Mouse (Mus musculus) lung, adult 2 months (tissue): ENCODE results near the gene Ocel1. TPM values are rescaled to one million over a fixed set of nuclear protein-coding genes. Genes with fewer than 3 reads are reported as not detected.

Experiments used
- DNase-seq: peaks from one replicate; pipeline ENCODE4 v3.0.0; 2022
- H3K4me1 ChIP-seq: fragments of 200-500 bp; 2 replicates; pipeline ENCODE4 v1.6.1; 2011; ENCODE audit warnings: low read length; ENCODE audit not compliant: control insufficient read depth, insufficient read depth
- H3K4me3 ChIP-seq: fragments of 200-500 bp; replicated peaks from 2 replicates; pipeline ENCODE3; 2011; ENCODE audit warnings: low read depth, mild to moderate bottlenecking, control low read depth, low read length; ENCODE audit errors: extremely low read depth
- CTCF ChIP-seq: fragments of 200-500 bp; IDR thresholded peaks from 2 replicates; pipeline ENCODE4 v1.5.1; 2011; ENCODE audit warnings: mild to moderate bottlenecking, low read length, control low read depth; ENCODE audit not compliant: insufficient read depth
- POLR2A ChIP-seq: fragments of 200-500 bp; IDR thresholded peaks from 2 replicates; pipeline ENCODE4 v1.6.1; 2011; ENCODE audit warnings: low read depth, mild to moderate bottlenecking, control low read depth, low read length, borderline replicate concordance; ENCODE audit errors: extremely low read depth
- WGBS: fragments of 180-500 bp; shearing (Covaris S2); methylation state at CpG from one replicate; pipeline ENCODE4 v1.1.7; 2018; 5-methylcytosine and 5-hydroxymethylcytosine counted together
- polyA plus RNA-seq: library from polyadenylated mRNA; depleted of rRNA; stranded (reverse); fragments of >200 nt; gene quantifications from 2 replicates; pipeline ENCODE4 v1.2.3, GENCODE M21; 2012

Gene Ocel1
- polyA plus RNA-seq, 1 experiment = 16.9 TPM

GRCm38 (mm10) chr8:71392391-71392790, 21.3 kb downstream of the Ocel1 start:
- no peak overlapping the region for H3K4me3 ChIP-seq
- 85% methylated on average over 5 of the region's 5 CpGs for WGBS
- no peak for DNase-seq
- peaks cover 17% of the 10 kb centered on the region for H3K4me1 ChIP-seq
- no peak for TF ChIP-seq POLR2A
- TF ChIP-seq CTCF = no peak

GRCm38 (mm10) chr8:71392871-71393270, 21.8 kb downstream of the Ocel1 start:
- H3K4me3 ChIP-seq = peak overlapping the region; percentile 31
- peak; percentile 28 for DNase-seq
- 17% methylated on average over 3 of the region's 3 CpGs for WGBS
- TF ChIP-seq POLR2A (no peak), CTCF (no peak)
- peaks cover 18% of the 10 kb centered on the region for H3K4me1 ChIP-seq

- Histone ChIP-seq H3K4me3 (peak overlapping the region; percentile 58), H3K4me1 (peaks cover 9% of the 10 kb centered on the region)
- WGBS = 53% methylated on average over 7 of the region's 7 CpGs
- DNase-seq = peak; percentile 6
- no peak for TF ChIP-seq CTCF
- no peak for TF ChIP-seq POLR2A
These were observed 23.4 kb downstream of the Ocel1 start for GRCm38 (mm10) chr8:71394481-71394880.

- 54% methylated on average over 10 of the region's 10 CpGs for WGBS
- no peak for TF ChIP-seq POLR2A
- TF ChIP-seq CTCF = no peak
- Histone ChIP-seq H3K4me1 (peaks cover 9% of the 10 kb centered on the region), H3K4me3 (peak overlapping the region; percentile 58)
- peak; percentile 8 for DNase-seq
These were observed 24.0 kb downstream of the Ocel1 start for GRCm38 (mm10) chr8:71395071-71395470.

- TF ChIP-seq CTCF (no peak), POLR2A (peak; percentile 83; the same call in 1 of the 2 replicates)
- peak; percentile 42 for DNase-seq
- Histone ChIP-seq H3K4me3 (peak within 1 kb of the TSS; percentile 58), H3K4me1 (peaks cover 9% of the 10 kb centered on the region)
- 52% methylated on average over 9 of the region's 9 CpGs for WGBS
These were observed 24.5 kb downstream of the Ocel1 start, which contains the start of gene Ushbp1 for GRCm38 (mm10) chr8:71395629-71396028. Ushbp1 (minus strand) TSS chr8:71395802.

- no peak for TF ChIP-seq CTCF
- TF ChIP-seq POLR2A = peak; percentile 77; the same call in 1 of the 2 replicates
- H3K4me3 ChIP-seq = peak within 1 kb of the TSS; percentile 69
- under 1% methylated on average over 34 of the region's 34 CpGs for WGBS
- H3K4me1 ChIP-seq = peaks cover 9% of the 10 kb centered on the region
- peak; percentile 87 for DNase-seq
These were observed 25.7 kb downstream of the Ocel1 start, which contains the start of gene Babam1 for GRCm38 (mm10) chr8:71396639-71397305. Babam1 (plus strand) TSS chr8:71396861.

- TF ChIP-seq CTCF (no peak), POLR2A (no peak)
- no peak for DNase-seq
- H3K4me3 ChIP-seq = no peak overlapping the region
- WGBS = 83% methylated on average over 12 of the region's 12 CpGs
- peaks cover 9% of the 10 kb centered on the region for H3K4me1 ChIP-seq
These were observed 26.6 kb downstream of the Ocel1 start for GRCm38 (mm10) chr8:71397701-71398100.

- DNase-seq = no peak
- Histone ChIP-seq H3K4me3 (no peak overlapping the region), H3K4me1 (peaks cover 9% of the 10 kb centered on the region)
- WGBS = 96% methylated on average over 2 of the region's 2 CpGs
- TF ChIP-seq CTCF (no peak), POLR2A (no peak)
These were observed 29.7 kb downstream of the Ocel1 start for GRCm38 (mm10) chr8:71400826-71401225.

GRCm38 (mm10) chr8:71401454-71401853, 30.4 kb downstream of the Ocel1 start:
- Histone ChIP-seq H3K4me1 (peaks cover 8% of the 10 kb centered on the region), H3K4me3 (no peak overlapping the region)
- TF ChIP-seq POLR2A (no peak), CTCF (no peak)
- no peak for DNase-seq

GRCm38 (mm10) chr8:71402446-71402964, 31.4 kb downstream of the Ocel1 start:
- no peak for TF ChIP-seq CTCF
- TF ChIP-seq POLR2A = no peak
- no peak for DNase-seq
- WGBS = 87% methylated on average over 9 of the region's 9 CpGs
- Histone ChIP-seq H3K4me1 (peaks cover 7% of the 10 kb centered on the region), H3K4me3 (no peak overlapping the region)
